Mouse (Mus musculus) C2C12 (cell line): Measurements from ENCODE around the gene Rarg. TPM values are rescaled to one million over a fixed set of nuclear protein-coding genes. Genes with fewer than 3 reads are reported as not detected.

Source experiments
- H3K27me3 ChIP-seq: one replicate; pipeline ENCODE4 v1.6.1; 2011; ENCODE audit not compliant: control insufficient read depth, insufficient read depth, insufficient read length
- H3K36me3 ChIP-seq: one replicate; pipeline ENCODE4 v1.6.1; 2011; ENCODE audit not compliant: control insufficient read depth, insufficient read depth
- H3K4me3 ChIP-seq: one replicate; pipeline ENCODE4 v1.5.1; 2011; ENCODE audit warnings: mild to moderate bottlenecking, control low read depth; ENCODE audit not compliant: poor library complexity, insufficient read depth, severe bottlenecking
- H3K79me2 ChIP-seq: one replicate; pipeline ENCODE4 v1.6.1; 2011; ENCODE audit not compliant: control insufficient read depth, insufficient read depth
- H3K79me3 ChIP-seq: one replicate; pipeline ENCODE4 v1.6.1; 2011; ENCODE audit warnings: low read depth, control low read depth
- H3ac ChIP-seq: one replicate; pipeline ENCODE3; 2011; ENCODE audit warnings: low read depth; ENCODE audit not compliant: control insufficient read depth, insufficient read length
- CEBPB ChIP-seq: IDR thresholded peaks from one replicate; pipeline ENCODE4 v1.6.1; 2011; ENCODE audit warnings: low read depth, mild to moderate bottlenecking, control low read depth, moderate library complexity
- CTCF ChIP-seq: IDR thresholded peaks from one replicate; pipeline ENCODE4 v1.5.1; 2011; ENCODE audit not compliant: control insufficient read depth, insufficient read depth, insufficient read length
- FOSL1 ChIP-seq: IDR thresholded peaks from one replicate; pipeline ENCODE4 v1.8.0; 2011; ENCODE audit warnings: mild to moderate bottlenecking, low read length; ENCODE audit not compliant: poor library complexity, insufficient read depth, severe bottlenecking
- MAX ChIP-seq: IDR thresholded peaks from one replicate; pipeline ENCODE4 v1.6.1; 2011; ENCODE audit warnings: mild to moderate bottlenecking, control low read depth
- MYOD1 ChIP-seq: IDR thresholded peaks from one replicate; pipeline ENCODE4 v1.6.1; 2011; ENCODE audit warnings: low read depth; ENCODE audit not compliant: control insufficient read depth, insufficient read length
- MYOG ChIP-seq: IDR thresholded peaks from one replicate; pipeline ENCODE4 v1.6.1; 2011; ENCODE audit not compliant: control insufficient read depth, insufficient read length; ENCODE audit errors: extremely low read depth
- USF1 ChIP-seq: IDR thresholded peaks from one replicate; pipeline ENCODE4 v1.6.1; 2011; ENCODE audit warnings: low read depth, mild to moderate bottlenecking, control low read depth, moderate library complexity
- polyA plus RNA-seq: library from polyadenylated mRNA; unstranded; fragments of >200 nt; fragmentation: generic; extraction: Trizol; gene quantifications from one replicate; pipeline ENCODE4 v1.2.1, GENCODE M21; 2012; ENCODE audit warnings: missing spikeins

Gene Rarg
- polyA plus RNA-seq, 1 experiment: 92.5 TPM

DNA sequence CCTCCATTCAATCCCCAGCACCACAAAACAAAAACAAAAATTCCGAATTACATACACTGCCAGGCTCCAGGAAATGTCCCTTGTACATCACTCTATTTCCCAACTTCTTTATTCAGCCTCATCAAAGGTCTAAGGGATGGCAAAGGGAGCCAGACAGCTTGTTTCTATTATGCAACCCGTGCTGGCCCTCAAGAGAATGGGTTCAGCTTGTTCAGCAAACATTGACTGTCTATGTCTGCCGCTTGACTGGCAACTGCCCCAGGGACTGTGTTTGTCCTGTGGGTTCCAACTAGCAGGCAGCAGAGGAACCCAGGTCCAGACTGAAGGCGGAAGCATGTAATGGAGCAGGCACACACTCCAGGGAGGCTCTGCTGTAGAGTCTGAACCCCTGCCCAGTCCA is 58.5 kb downstream of the Rarg start:
- H3K36me3 ChIP-seq: no peaks in the 10 kb centered on the region
- no peak overlapping the region for H3ac ChIP-seq
- no peaks in the 10 kb centered on the region for H3K79me3 ChIP-seq
- TF ChIP-seq CEBPB (no peak), MYOD1 (no peak), FOSL1 (no peak), MAX (no peak)
- no peaks in the 10 kb centered on the region for H3K27me3 ChIP-seq
- no peak overlapping the region for H3K4me3 ChIP-seq
- H3K79me2 ChIP-seq: no peaks in the 10 kb centered on the region

DNA sequence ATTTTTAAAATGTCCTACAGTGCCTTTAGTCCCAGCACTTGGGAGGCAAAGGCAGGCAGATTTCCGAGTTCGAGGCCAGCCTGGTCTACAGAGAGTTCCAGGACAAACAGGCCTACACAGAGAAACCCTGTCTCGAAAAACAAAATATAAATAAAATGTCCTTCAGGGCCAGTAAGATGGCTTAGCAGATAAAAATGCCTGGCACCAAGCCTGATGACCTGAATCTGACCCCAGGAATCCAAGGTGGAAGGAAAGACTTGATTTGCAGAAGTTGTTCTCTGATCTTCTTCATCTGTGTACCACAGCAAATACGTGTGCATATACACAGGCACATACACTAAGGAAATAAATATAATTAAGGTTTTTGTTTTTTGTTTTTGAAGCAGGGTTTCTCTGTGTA is 61.9 kb downstream of the Rarg start:
- no peak for TF ChIP-seq MYOD1
- no peak for TF ChIP-seq FOSL1
- TF ChIP-seq CEBPB: no peak
- no peak for TF ChIP-seq CTCF
- no peak for TF ChIP-seq MYOG
- no peak for TF ChIP-seq USF1
- no peak for TF ChIP-seq MAX
- Histone ChIP-seq H3K36me3 (no peaks in the 10 kb centered on the region), H3K27me3 (no peaks in the 10 kb centered on the region), H3K79me3 (no peaks in the 10 kb centered on the region), H3K4me3 (no peak overlapping the region), H3K79me2 (no peaks in the 10 kb centered on the region), H3ac (no peak overlapping the region)

DNA sequence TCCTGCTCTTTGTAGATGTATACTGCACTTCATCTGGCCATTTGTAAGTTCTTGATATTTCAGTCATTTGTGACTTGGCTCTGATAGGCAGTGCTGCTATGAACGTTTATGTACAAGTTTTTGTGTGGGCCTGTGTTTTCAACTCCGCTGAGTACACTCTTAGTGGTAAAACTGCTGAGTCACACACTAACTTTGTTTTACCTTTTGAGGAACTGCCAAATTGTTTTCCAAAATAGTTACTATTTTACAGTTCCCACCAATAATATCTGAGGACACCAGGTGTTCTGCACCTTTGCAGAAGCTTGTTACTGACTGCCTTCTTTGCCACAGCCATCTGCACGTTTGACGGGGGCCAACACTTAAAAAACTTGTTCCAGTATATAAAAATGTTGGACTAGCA is 62.9 kb downstream of the Rarg start:
- Histone ChIP-seq H3K79me3 (no peaks in the 10 kb centered on the region), H3ac (no peak overlapping the region), H3K36me3 (no peaks in the 10 kb centered on the region), H3K4me3 (no peak overlapping the region), H3K79me2 (no peaks in the 10 kb centered on the region), H3K27me3 (no peaks in the 10 kb centered on the region)
- TF ChIP-seq MYOD1 (no peak), USF1 (no peak), FOSL1 (no peak), MYOG (no peak), CTCF (no peak), CEBPB (no peak), MAX (no peak)

DNA sequence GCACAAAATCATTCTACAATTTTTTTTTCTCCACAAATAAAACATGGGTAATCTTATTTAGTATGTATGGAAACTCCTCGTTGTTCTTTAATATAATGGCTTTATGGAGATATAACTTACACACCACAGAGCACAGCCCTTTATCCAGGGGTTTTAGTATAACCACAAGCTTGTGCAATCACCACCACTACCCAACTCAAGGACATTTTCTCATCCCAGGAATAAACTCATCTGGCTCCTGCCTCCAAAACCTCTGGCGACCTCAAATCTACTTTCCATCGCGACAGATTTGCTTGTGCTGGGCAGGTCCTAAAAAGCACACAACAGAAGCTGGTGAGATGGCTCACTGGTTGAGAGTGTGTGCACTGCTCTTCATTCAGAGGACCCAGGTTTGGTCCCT is 63.7 kb downstream of the Rarg start:
- no peaks in the 10 kb centered on the region for H3K79me3 ChIP-seq
- no peaks in the 10 kb centered on the region for H3K36me3 ChIP-seq
- no peak overlapping the region for H3ac ChIP-seq
- no peaks in the 10 kb centered on the region for H3K79me2 ChIP-seq
- TF ChIP-seq MAX: no peak
- no peak for TF ChIP-seq USF1
- peak; percentile 97 for TF ChIP-seq CEBPB
- H3K4me3 ChIP-seq: no peak overlapping the region
- no peaks in the 10 kb centered on the region for H3K27me3 ChIP-seq

DNA sequence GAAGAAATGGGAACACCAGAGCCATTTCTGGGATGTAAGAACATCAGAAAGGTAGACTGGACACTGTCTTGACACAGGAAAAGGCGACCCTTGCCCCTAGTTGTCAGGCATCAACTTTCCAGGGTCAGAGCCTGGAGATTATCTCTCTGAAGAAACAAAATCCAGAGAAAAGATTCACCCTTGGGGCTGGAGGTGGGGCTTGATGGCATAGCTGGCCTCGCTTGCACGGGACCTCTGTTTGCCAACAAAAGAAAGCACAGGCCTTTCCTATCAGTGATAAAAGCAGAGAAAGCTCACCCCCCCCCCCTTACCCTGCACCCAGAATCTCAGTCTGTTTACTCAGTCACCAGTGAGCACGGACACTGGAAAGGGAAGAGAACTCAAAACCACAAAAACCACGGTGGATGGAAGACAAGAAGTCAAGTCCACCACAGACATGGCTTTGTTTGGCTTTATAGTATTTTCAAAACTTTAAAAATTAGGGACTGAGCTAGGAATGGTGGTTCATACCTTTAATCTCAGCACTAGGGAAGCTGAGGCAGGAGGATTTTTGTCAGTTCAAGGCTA is 64.4 kb downstream of the Rarg start:
- no peak for TF ChIP-seq CEBPB
- TF ChIP-seq MYOG: no peak
- no peak for TF ChIP-seq CTCF
- TF ChIP-seq USF1: no peak
- TF ChIP-seq MAX: no peak
- no peak for TF ChIP-seq FOSL1
- no peak for TF ChIP-seq MYOD1
- Histone ChIP-seq H3K79me2 (no peaks in the 10 kb centered on the region), H3K79me3 (no peaks in the 10 kb centered on the region)

DNA sequence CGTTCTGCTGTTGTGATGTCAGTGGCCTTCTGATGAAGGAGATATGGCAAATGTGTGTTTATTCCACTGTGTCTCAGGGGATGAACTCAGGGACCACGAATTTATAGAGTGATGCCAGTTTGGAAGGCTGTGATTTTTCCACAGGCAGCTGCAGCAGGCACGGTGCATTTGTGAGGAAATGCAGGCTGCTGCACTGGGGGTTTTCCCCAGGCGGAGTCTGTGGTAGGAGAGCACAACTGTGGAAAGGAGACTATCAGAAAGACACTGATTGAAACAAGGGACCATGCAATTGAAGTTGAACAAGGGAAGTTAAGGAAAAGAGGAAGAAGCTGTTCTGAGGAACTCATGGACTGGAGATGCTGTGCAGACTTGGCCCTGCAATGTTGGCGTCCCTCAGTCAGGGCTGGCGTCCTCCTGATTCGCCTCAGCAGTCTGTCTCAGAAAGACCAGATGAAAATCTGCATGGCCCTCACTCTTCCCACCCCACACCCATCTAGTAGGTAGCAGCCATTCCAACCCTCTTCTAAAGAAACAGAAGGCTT is 65.0 kb downstream of the Rarg start:
- Histone ChIP-seq H3K79me2 (no peaks in the 10 kb centered on the region), H3K4me3 (no peak overlapping the region), H3K79me3 (no peaks in the 10 kb centered on the region), H3K27me3 (no peaks in the 10 kb centered on the region), H3K36me3 (no peaks in the 10 kb centered on the region), H3ac (no peak overlapping the region)
- TF ChIP-seq MYOD1 (no peak), USF1 (no peak), MYOG (no peak), FOSL1 (no peak), CTCF (no peak), MAX (no peak), CEBPB (no peak)

More for the DNA sequence above, 64.4 kb downstream of the Rarg start:
- Histone ChIP-seq H3K36me3 (no peaks in the 10 kb centered on the region), H3K4me3 (no peak overlapping the region), H3ac (no peak overlapping the region), H3K27me3 (no peaks in the 10 kb centered on the region)
